Mouse (Mus musculus) heart, adult 11 months (tissue): ENCODE measurements at regions not wholly inside any gene's neighbourhood (a gene's known extent, or its start where the extent isn't known, plus 50 kb on each side); places are given as distances from the start of the nearest gene placed in this dataset.
"Not testable (repeated sequence)": the region's sequence is repeated elsewhere in the genome, so short reads cannot be mapped to it uniquely, and the experiment has no call there.

Experiments used
- DNase-seq: peaks from one replicate; pipeline ENCODE4 v3.0.0; 2022

- no peak for DNase-seq
These were observed 70.9 kb downstream of the 4930596D02Rik start for GRCm38 (mm10) chr14:35740845-35741244.

- no peak for DNase-seq
These were observed 81.1 kb downstream of the 4930596D02Rik start for GRCm38 (mm10) chr14:35730681-35731080.

GRCm38 (mm10) chr14:35685211-35685610 lies 126.6 kb downstream of the 4930596D02Rik start:
- no peak for DNase-seq

- peak; percentile 75 for DNase-seq
These were observed 138.7 kb downstream of the 4930596D02Rik start for GRCm38 (mm10) chr14:35673090-35673489.

- no peak for DNase-seq
These were observed 161.4 kb downstream of the 4930596D02Rik start for GRCm38 (mm10) chr14:35650381-35650780.

GRCm38 (mm10) chr14:35649658-35650057 lies 162.1 kb downstream of the 4930596D02Rik start:
- DNase-seq: not testable (repeated sequence)
